Mouse (Mus musculus) stomach, embryonic 15.5 days (tissue): Measurements from ENCODE around the gene Isg20. TPM values are rescaled to one million over a fixed set of nuclear protein-coding genes. Genes with fewer than 3 reads are reported as not detected.

Experiments used
- ATAC-seq: fragments of 200-750 bp; cut with Nextera tagmentation; 2 replicates; pipeline ENCODE4 v1.8.0; 2017; ENCODE audit warnings: low read depth, moderate number of reproducible peaks, moderate TSS enrichment; ENCODE audit not compliant: insufficient read depth, low FRiP score
- H3K27ac ChIP-seq: fragments of 300-500 bp; sonication (generic); 2 replicates; pipeline ENCODE4 v1.5.1; 2015; ENCODE audit warnings: mild to moderate bottlenecking, inconsistent platforms
- H3K27me3 ChIP-seq: fragments of 300-500 bp; sonication (generic); replicated peaks from 2 replicates; pipeline ENCODE4 v1.6.1; 2015; ENCODE audit warnings: inconsistent platforms
- H3K36me3 ChIP-seq: fragments of 300-500 bp; sonication (generic); 2 replicates; pipeline ENCODE4 v1.6.1; 2015; ENCODE audit warnings: inconsistent platforms
- H3K4me1 ChIP-seq: fragments of 300-500 bp; sonication (generic); 2 replicates; pipeline ENCODE4 v1.6.1; 2015; ENCODE audit warnings: inconsistent platforms
- H3K4me2 ChIP-seq: fragments of 300-500 bp; sonication (generic); 2 replicates; pipeline ENCODE4 v1.6.1; 2015; ENCODE audit warnings: mild to moderate bottlenecking, inconsistent platforms
- H3K4me3 ChIP-seq: fragments of 300-500 bp; sonication (generic); replicated peaks from 2 replicates; pipeline ENCODE4 v1.5.1; 2015; ENCODE audit warnings: inconsistent platforms
- H3K9ac ChIP-seq: fragments of 300-500 bp; sonication (generic); 2 replicates; pipeline ENCODE4 v1.6.1; 2015; ENCODE audit warnings: inconsistent platforms
- H3K9me3 ChIP-seq: fragments of 300-500 bp; sonication (generic); 2 replicates; pipeline ENCODE4 v1.6.1; 2016; ENCODE audit warnings: inconsistent platforms
- WGBS: fragments of 180-500 bp; shearing (Covaris S2); methylation state at CpG from one replicate; pipeline ENCODE4 v1.1.7; 2015; 5-methylcytosine and 5-hydroxymethylcytosine counted together
- polyA plus RNA-seq: library from polyadenylated mRNA; unstranded; fragments of >200 nt; fragmentation: Nextera tagmentation; extraction: Ambion mirVana; gene quantifications from 2 replicates; pipeline ENCODE4 v1.2.1, GENCODE M21; 2015

Gene Isg20
- polyA plus RNA-seq, 1 experiment from 2014 or later = 21.9 TPM

- H3K27ac ChIP-seq = no peak overlapping the region
- 92% methylated on average over 6 of the region's 6 CpGs for WGBS
- no peak for ATAC-seq
These were observed 4.2 kb upstream of the Isg20 start for GRCm38 (mm10) chr7:78909026-78909425.

GRCm38 (mm10) chr7:78910336-78911098 lies 2.7 kb upstream of the Isg20 start:
- Histone ChIP-seq H3K9me3 (no peaks in the 10 kb centered on the region), H3K4me3 (no peak overlapping the region), H3K4me1 (peaks cover 25% of the 10 kb centered on the region), H3K9ac (no peak overlapping the region), H3K36me3 (0 out of 2 replicates have a peak, but pooled peaks cover 3% of the 10 kb centered on the region), H3K27ac (no peak overlapping the region), H3K27me3 (no peaks in the 10 kb centered on the region), H3K4me2 (no peak overlapping the region)
- no peak for ATAC-seq
- WGBS = 40% methylated on average over 6 of the region's 6 CpGs

More at GRCm38 (mm10) chr7:78909026-78909425, 4.2 kb upstream of the Isg20 start:
- Histone ChIP-seq H3K4me2 (no peak overlapping the region), H3K4me3 (no peak overlapping the region), H3K27me3 (no peaks in the 10 kb centered on the region), H3K9ac (no peak overlapping the region), H3K9me3 (no peaks in the 10 kb centered on the region), H3K36me3 (0 out of 2 replicates have a peak, but pooled peaks cover 3% of the 10 kb centered on the region), H3K4me1 (peaks cover 20% of the 10 kb centered on the region)

GRCm38 (mm10) chr7:78911209-78911608 lies 2.0 kb upstream of the Isg20 start:
- Histone ChIP-seq H3K4me2 (no peak overlapping the region), H3K36me3 (0 out of 2 replicates have a peak, but pooled peaks cover 3% of the 10 kb centered on the region), H3K27ac (no peak overlapping the region), H3K9ac (no peak overlapping the region), H3K27me3 (no peaks in the 10 kb centered on the region), H3K4me3 (no peak overlapping the region), H3K4me1 (peaks cover 25% of the 10 kb centered on the region), H3K9me3 (no peaks in the 10 kb centered on the region)
- WGBS = 85% methylated on average over 4 of the region's 4 CpGs
- ATAC-seq = no peak

- no peak for ATAC-seq
- 13% methylated on average over 20 of the region's 20 CpGs for WGBS
- Histone ChIP-seq H3K4me1 (peaks cover 25% of the 10 kb centered on the region), H3K9me3 (no peaks in the 10 kb centered on the region), H3K27ac (peak overlapping the region; percentile 77), H3K36me3 (no peaks in the 10 kb centered on the region), H3K4me2 (peak overlapping the region; percentile 53), H3K9ac (no peak overlapping the region), H3K4me3 (peak overlapping the region; percentile 21), H3K27me3 (no peaks in the 10 kb centered on the region)
These were observed 811 bp upstream of the Isg20 start for GRCm38 (mm10) chr7:78912253-78912973.

- WGBS = 57% methylated on average over 19 of the region's 19 CpGs
- peak overlapping the region; percentile 30 for H3K4me3 ChIP-seq
- peaks cover 25% of the 10 kb centered on the region for H3K4me1 ChIP-seq
- H3K4me2 ChIP-seq = peak overlapping the region; percentile 53
- H3K9me3 ChIP-seq = no peaks in the 10 kb centered on the region
- H3K27me3 ChIP-seq = no peaks in the 10 kb centered on the region
- H3K27ac ChIP-seq = peak overlapping the region; percentile 77
- no peaks in the 10 kb centered on the region for H3K36me3 ChIP-seq
- ATAC-seq = peak; percentile 91
- H3K9ac ChIP-seq = no peak overlapping the region
These were observed 673 bp downstream of the Isg20 start for GRCm38 (mm10) chr7:78913649-78914544.

- no peaks in the 10 kb centered on the region for H3K9me3 ChIP-seq
- no peak overlapping the region for H3K9ac ChIP-seq
- H3K27ac ChIP-seq = peak overlapping the region; percentile 77
- H3K4me2 ChIP-seq = peak overlapping the region; percentile 53
- peaks cover 29% of the 10 kb centered on the region for H3K4me1 ChIP-seq
- H3K36me3 ChIP-seq = no peaks in the 10 kb centered on the region
- ATAC-seq = no peak
- no peaks in the 10 kb centered on the region for H3K27me3 ChIP-seq
- 68% methylated on average over 3 of the region's 3 CpGs for WGBS
- peak overlapping the region; percentile 30; the same call in 1 of the 2 replicates for H3K4me3 ChIP-seq
These were observed 1.3 kb downstream of the Isg20 start for GRCm38 (mm10) chr7:78914545-78914845.

GRCm38 (mm10) chr7:78914896-78915510 lies 1.8 kb downstream of the Isg20 start:
- H3K4me3 ChIP-seq = no peak overlapping the region
- peak overlapping the region; percentile 19; the same call in 1 of the 2 replicates for H3K4me2 ChIP-seq
- no peaks in the 10 kb centered on the region for H3K27me3 ChIP-seq
- peak overlapping the region; percentile 77; the same call in 1 of the 2 replicates for H3K27ac ChIP-seq
- no peaks in the 10 kb centered on the region for H3K36me3 ChIP-seq
- no peak overlapping the region for H3K9ac ChIP-seq
- no peaks in the 10 kb centered on the region for H3K9me3 ChIP-seq
- 78% methylated on average over 11 of the region's 11 CpGs for WGBS
- ATAC-seq = no peak
- peaks cover 29% of the 10 kb centered on the region for H3K4me1 ChIP-seq

GRCm38 (mm10) chr7:78918686-78919085 lies 5.5 kb downstream of the Isg20 start:
- H3K36me3 ChIP-seq = no peaks in the 10 kb centered on the region
- no peaks in the 10 kb centered on the region for H3K27me3 ChIP-seq
- H3K9ac ChIP-seq = no peak overlapping the region
- WGBS = 47% methylated on average over 4 of the region's 4 CpGs
- ATAC-seq = no peak
- H3K27ac ChIP-seq = peak overlapping the region; percentile 41; the same call in 1 of the 2 replicates
- H3K4me3 ChIP-seq = no peak overlapping the region
- H3K4me2 ChIP-seq = no peak overlapping the region
- H3K9me3 ChIP-seq = no peaks in the 10 kb centered on the region
- H3K4me1 ChIP-seq = peaks cover 12% of the 10 kb centered on the region; the same call in 1 of the 2 replicates

- H3K9ac ChIP-seq = no peak overlapping the region
- WGBS = 76% methylated on average over 7 of the region's 7 CpGs
- H3K27ac ChIP-seq = no peak overlapping the region
- H3K27me3 ChIP-seq = no peaks in the 10 kb centered on the region
- no peaks in the 10 kb centered on the region for H3K36me3 ChIP-seq
- H3K4me1 ChIP-seq = 0 out of 2 replicates have a peak, but pooled peaks cover 3% of the 10 kb centered on the region
- H3K4me2 ChIP-seq = no peak overlapping the region
- 0 out of 2 replicates have a peak, but pooled peaks have one; percentile 14 for ATAC-seq
- no peak overlapping the region for H3K4me3 ChIP-seq
- H3K9me3 ChIP-seq = no peaks in the 10 kb centered on the region
These were observed 9.3 kb downstream of the Isg20 start for GRCm38 (mm10) chr7:78922506-78922905.

GRCm38 (mm10) chr7:78924300-78924699 lies 11.1 kb downstream of the Isg20 start:
- Histone ChIP-seq H3K9me3 (no peaks in the 10 kb centered on the region), H3K9ac (no peak overlapping the region), H3K27ac (no peak overlapping the region), H3K36me3 (no peaks in the 10 kb centered on the region), H3K27me3 (no peaks in the 10 kb centered on the region), H3K4me1 (no peaks in the 10 kb centered on the region), H3K4me2 (no peak overlapping the region), H3K4me3 (no peak overlapping the region)
- 12% methylated on average over 6 of the region's 6 CpGs for WGBS
- peak; percentile 15; the same call in 1 of the 2 replicates for ATAC-seq

- WGBS = 61% methylated on average over 7 of the region's 7 CpGs
These were observed 11.6 kb downstream of the Isg20 start for GRCm38 (mm10) chr7:78924796-78925195.

More at GRCm38 (mm10) chr7:78924796-78925195, 11.6 kb downstream of the Isg20 start:
- no peaks in the 10 kb centered on the region for H3K27me3 ChIP-seq
- H3K27ac ChIP-seq = no peak overlapping the region
- no peaks in the 10 kb centered on the region for H3K4me1 ChIP-seq
- no peak overlapping the region for H3K4me3 ChIP-seq
- H3K4me2 ChIP-seq = no peak overlapping the region
- no peak overlapping the region for H3K9ac ChIP-seq
- no peaks in the 10 kb centered on the region for H3K9me3 ChIP-seq
- no peaks in the 10 kb centered on the region for H3K36me3 ChIP-seq
- ATAC-seq = no peak
